Mouse (Mus musculus): Measurements from ENCODE around the gene Cfdp1. TPM values are rescaled to one million over a fixed set of nuclear protein-coding genes. Genes with fewer than 3 reads are reported as not detected.

Gene Cfdp1
- polyA plus RNA-seq, 1 experiment from 2014 or later: 48.9 TPM

DNA sequence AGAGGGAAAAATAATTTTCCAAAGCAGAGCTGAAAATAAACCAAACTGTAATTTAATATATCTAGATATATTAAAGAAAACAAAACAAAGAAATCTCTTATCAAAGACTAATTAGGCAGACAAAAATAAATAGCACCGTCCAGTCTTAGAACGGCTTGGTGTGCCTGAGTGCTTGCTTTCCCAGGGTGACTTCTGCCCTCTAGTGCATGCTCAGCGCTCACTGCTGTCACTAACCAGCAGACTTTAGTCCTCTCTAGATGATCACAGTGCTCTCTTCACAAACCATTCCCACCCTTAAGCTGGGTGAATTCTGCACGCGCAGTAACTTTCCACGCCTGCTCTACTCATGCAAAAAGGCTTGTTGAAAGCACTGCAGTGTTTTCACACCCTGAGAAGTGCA, 28.9 kb downstream of the Cfdp1 start:
- no peak for ATAC-seq
- Histone ChIP-seq H3K9ac (replicated peaks) (no peak overlapping the region), H3K4me2 (ENCODE audit: low read depth, low read length) (no peak overlapping the region), H3K27ac (ENCODE audit: low read depth) (no peak overlapping the region), H3K4me1 (ENCODE audit: insufficient read depth) (no peaks in the 10 kb centered on the region; the same call in 1 of the 2 replicates), H3K27me3 (ENCODE audit: insufficient read depth, low read length) (no peaks in the 10 kb centered on the region), H3K4me3 (ENCODE audit: low read depth, low read length) (no peak overlapping the region), H3K36me3 (replicated peaks; ENCODE audit: insufficient read depth, low read length) (peaks cover 15% of the 10 kb centered on the region; the same call in 1 of the 2 replicates), H3K9me3 (ENCODE audit: low read length) (no peaks in the 10 kb centered on the region)
- 61% methylated on average over 6 of the region's 6 CpGs for WGBS (ENCODE audit: insufficient replicate concordance)
- TF ChIP-seq EP300 (IDR thresholded peaks at IDR 0.05; ENCODE audit: low read depth) (no peak), CTCF (IDR thresholded peaks at IDR 0.05; ENCODE audit: low read depth) (peak; percentile 65)
- DNase-seq: no peak

DNA sequence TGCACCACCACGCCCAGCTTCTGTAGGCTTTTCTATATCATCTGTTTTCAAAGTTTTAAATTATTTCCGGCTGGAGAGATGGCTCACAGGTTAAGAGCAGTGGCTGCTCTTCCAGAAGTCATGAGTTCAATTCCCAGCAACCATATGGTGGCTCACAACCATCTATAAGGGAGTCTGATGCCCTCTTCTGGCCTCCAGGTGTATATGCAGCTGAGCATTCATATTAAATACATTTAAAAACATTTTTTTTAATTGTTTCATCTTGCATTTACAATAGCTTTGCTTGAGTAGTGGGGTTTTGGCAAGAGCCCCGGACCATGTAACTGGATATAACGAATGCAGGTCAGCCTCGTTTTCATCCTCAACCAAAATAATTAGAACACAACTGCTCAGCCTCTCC, 29.8 kb downstream of the Cfdp1 start:
- no peaks in the 10 kb centered on the region; the same call in 1 of the 2 replicates for H3K4me1 ChIP-seq (ENCODE audit: insufficient read depth)
- no peak for TF ChIP-seq EP300 (IDR thresholded peaks at IDR 0.05; ENCODE audit: low read depth)
- TF ChIP-seq CTCF (IDR thresholded peaks at IDR 0.05; ENCODE audit: low read depth): peak; percentile 52
- no peak overlapping the region for H3K4me2 ChIP-seq (ENCODE audit: low read depth, low read length)
- H3K27me3 ChIP-seq (ENCODE audit: insufficient read depth, low read length): no peaks in the 10 kb centered on the region
- no peak overlapping the region for H3K4me3 ChIP-seq (ENCODE audit: low read depth, low read length)
- no peak overlapping the region for H3K27ac ChIP-seq (ENCODE audit: low read depth)
- H3K9me3 ChIP-seq (ENCODE audit: low read length): no peaks in the 10 kb centered on the region
- H3K36me3 ChIP-seq (replicated peaks; ENCODE audit: insufficient read depth, low read length): peaks cover 14% of the 10 kb centered on the region; the same call in 1 of the 2 replicates
- WGBS (ENCODE audit: insufficient replicate concordance): 85% methylated on average over 5 of the region's 5 CpGs
- ATAC-seq (no peak), DNase-seq (no peak)
- H3K9ac ChIP-seq (replicated peaks): no peak overlapping the region

- 31% methylated on average over 10 of the region's 10 CpGs for WGBS (ENCODE audit: insufficient replicate concordance)
- Histone ChIP-seq H3K9ac (replicated peaks) (no peak overlapping the region), H3K4me3 (ENCODE audit: low read depth, low read length) (no peak overlapping the region), H3K36me3 (replicated peaks; ENCODE audit: insufficient read depth, low read length) (peaks cover 6% of the 10 kb centered on the region; the same call in 1 of the 2 replicates), H3K27me3 (ENCODE audit: insufficient read depth, low read length) (0 out of 2 replicates have a peak, but pooled peaks cover 2% of the 10 kb centered on the region), H3K27ac (ENCODE audit: low read depth) (no peak overlapping the region), H3K4me2 (ENCODE audit: low read depth, low read length) (no peak overlapping the region), H3K4me1 (ENCODE audit: insufficient read depth) (no peaks in the 10 kb centered on the region; the same call in 1 of the 2 replicates), H3K9me3 (ENCODE audit: low read length) (no peaks in the 10 kb centered on the region)
- peak; percentile 51 for DNase-seq
- no peak for TF ChIP-seq CTCF (IDR thresholded peaks at IDR 0.05; ENCODE audit: low read depth)
- peak; percentile 36; the same call in 1 of the 2 replicates for ATAC-seq
Measured at GRCm38 (mm10) chr8:111821199-111821598, 32.9 kb downstream of the Cfdp1 start.

DNA sequence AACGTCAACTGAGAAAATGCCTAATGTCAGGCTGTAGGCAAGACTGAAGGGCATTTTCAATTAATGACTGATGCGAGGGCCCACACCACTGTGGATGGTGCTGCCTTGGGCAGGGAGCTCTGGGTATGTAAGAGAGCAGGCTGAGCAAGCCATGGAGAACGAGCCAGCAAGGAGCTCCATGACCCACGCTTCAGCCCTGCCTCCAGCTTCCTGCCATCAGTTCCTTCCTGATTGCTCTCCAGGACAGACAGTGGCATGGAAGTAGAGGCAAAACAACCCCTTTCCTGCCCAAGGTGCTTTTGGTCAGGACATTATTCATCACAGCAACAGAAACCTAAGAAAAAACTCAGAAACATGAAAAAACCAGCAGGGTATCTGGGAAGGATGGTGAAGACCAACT, 33.4 kb downstream of the Cfdp1 start:
- WGBS (ENCODE audit: insufficient replicate concordance): 48% methylated on average over 4 of the region's 4 CpGs
- no peak overlapping the region for H3K9ac ChIP-seq (replicated peaks)
- TF ChIP-seq EP300 (IDR thresholded peaks at IDR 0.05; ENCODE audit: low read depth) (no peak), CTCF (IDR thresholded peaks at IDR 0.05; ENCODE audit: low read depth) (no peak)
- no peak for DNase-seq
- no peak overlapping the region for H3K27ac ChIP-seq (ENCODE audit: low read depth)
- H3K9me3 ChIP-seq (ENCODE audit: low read length): no peaks in the 10 kb centered on the region
- H3K4me1 ChIP-seq (ENCODE audit: insufficient read depth): no peaks in the 10 kb centered on the region; the same call in 1 of the 2 replicates
- H3K4me2 ChIP-seq (ENCODE audit: low read depth, low read length): no peak overlapping the region
- H3K36me3 ChIP-seq (replicated peaks; ENCODE audit: insufficient read depth, low read length): peaks cover 6% of the 10 kb centered on the region
- no peak overlapping the region for H3K4me3 ChIP-seq (ENCODE audit: low read depth, low read length)
- ATAC-seq: no peak
- 0 out of 2 replicates have a peak, but pooled peaks cover 2% of the 10 kb centered on the region for H3K27me3 ChIP-seq (ENCODE audit: insufficient read depth, low read length)

GRCm38 (mm10) chr8:111820018-111820417, 34.1 kb downstream of the Cfdp1 start:
- DNase-seq (no peak), ATAC-seq (0 out of 2 replicates have a peak, but pooled peaks have one; percentile 15)
- peaks cover 6% of the 10 kb centered on the region for H3K36me3 ChIP-seq (replicated peaks; ENCODE audit: insufficient read depth, low read length)
- H3K4me1 ChIP-seq (ENCODE audit: insufficient read depth): no peaks in the 10 kb centered on the region; the same call in 1 of the 2 replicates
- no peaks in the 10 kb centered on the region for H3K9me3 ChIP-seq (ENCODE audit: low read length)
- WGBS (ENCODE audit: insufficient replicate concordance): 70% methylated on average over 12 of the region's 12 CpGs
- H3K27me3 ChIP-seq (ENCODE audit: insufficient read depth, low read length): 0 out of 2 replicates have a peak, but pooled peaks cover 2% of the 10 kb centered on the region
- TF ChIP-seq EP300 (IDR thresholded peaks at IDR 0.05; ENCODE audit: low read depth): no peak
- H3K4me2 ChIP-seq (ENCODE audit: low read depth, low read length): no peak overlapping the region
- no peak overlapping the region for H3K9ac ChIP-seq (replicated peaks)
- H3K27ac ChIP-seq (ENCODE audit: low read depth): peak overlapping the region; percentile 48; the same call in 1 of the 2 replicates
- H3K4me3 ChIP-seq (ENCODE audit: low read depth, low read length): no peak overlapping the region

GRCm38 (mm10) chr8:111818556-111818955, 35.5 kb downstream of the Cfdp1 start:
- TF ChIP-seq CTCF (IDR thresholded peaks at IDR 0.05; ENCODE audit: low read depth) (no peak), EP300 (IDR thresholded peaks at IDR 0.05; ENCODE audit: low read depth) (no peak)
- no peak overlapping the region for H3K9ac ChIP-seq (replicated peaks)
- DNase-seq: no peak
- H3K9me3 ChIP-seq (ENCODE audit: low read length): no peaks in the 10 kb centered on the region
- no peak for ATAC-seq
- 0 out of 2 replicates have a peak overlapping the region, but pooled peaks have one; percentile 13 for H3K27ac ChIP-seq (ENCODE audit: low read depth)
- no peak overlapping the region for H3K4me3 ChIP-seq (ENCODE audit: low read depth, low read length)
- 85% methylated on average over 3 of the region's 3 CpGs for WGBS (ENCODE audit: insufficient replicate concordance)
- H3K4me2 ChIP-seq (ENCODE audit: low read depth, low read length): no peak overlapping the region
- H3K36me3 ChIP-seq (replicated peaks; ENCODE audit: insufficient read depth, low read length): peaks cover 8% of the 10 kb centered on the region
- no peaks in the 10 kb centered on the region; the same call in 1 of the 2 replicates for H3K4me1 ChIP-seq (ENCODE audit: insufficient read depth)
- 0 out of 2 replicates have a peak, but pooled peaks cover 2% of the 10 kb centered on the region for H3K27me3 ChIP-seq (ENCODE audit: insufficient read depth, low read length)

All from liver, postnatal 0 days (tissue).